Mouse (Mus musculus): ENCODE results near the gene Naip5.
A peak's percentile ranks its signal among the peaks of the same experiment; 100 is the strongest.
"Not testable (repeated sequence)": the region's sequence is repeated elsewhere in the genome, so short reads cannot be mapped to it uniquely, and the experiment has no call there.

Naip5 gene

GRCm38 (mm10) chr13:100246223-100246622 is at the start of gene Naip5:
Gene Naip5, minus strand, starts transcription at chr13:100246323.
- not testable (repeated sequence) for DNase-seq (ENCODE audit: low spot score)

- DNase-seq (ENCODE audit: low spot score), result no peak
Measured at GRCm38 (mm10) chr13:100284611-100285010, 38.5 kb upstream of the Naip5 start.

- DNase-seq (ENCODE audit: low spot score), result not testable (repeated sequence)
Measured at GRCm38 (mm10) chr13:100271474-100272132, 25.5 kb upstream of the Naip5 start.

GRCm38 (mm10) chr13:100256996-100257395 is 10.9 kb upstream of the Naip5 start:
- not testable (repeated sequence) for DNase-seq (ENCODE audit: low spot score)

- not testable (repeated sequence) for DNase-seq (ENCODE audit: low spot score)
Measured at GRCm38 (mm10) chr13:100255925-100256324, 9.8 kb upstream of the Naip5 start.

GRCm38 (mm10) chr13:100251897-100252296 is 5.8 kb upstream of the Naip5 start:
- DNase-seq (ENCODE audit: low spot score), result not testable (repeated sequence)

- DNase-seq (ENCODE audit: low spot score), result not testable (repeated sequence)
Measured at GRCm38 (mm10) chr13:100246896-100247519, 885 bp upstream of the Naip5 start.

GRCm38 (mm10) chr13:100243702-100244101 is 2.4 kb downstream of the Naip5 start:
- DNase-seq (ENCODE audit: low spot score), result no peak

- not testable (repeated sequence) for DNase-seq (ENCODE audit: low spot score)
Measured at GRCm38 (mm10) chr13:100213683-100214082, 32.4 kb downstream of the Naip5 start.

GRCm38 (mm10) chr13:100210540-100210939 is 35.6 kb downstream of the Naip5 start:
- peak; percentile 7 for DNase-seq (ENCODE audit: low spot score)

- DNase-seq (ENCODE audit: low spot score), result peak; percentile 8
Measured at GRCm38 (mm10) chr13:100203319-100203718, 42.8 kb downstream of the Naip5 start.

GRCm38 (mm10) chr13:100201659-100202333 is 44.3 kb downstream of the Naip5 start, which contains the start of gene Naip2:
Gene Naip2, minus strand, starts transcription at chr13:100202092.
- peak; percentile 4 for DNase-seq (ENCODE audit: low spot score)

GRCm38 (mm10) chr13:100200778-100201177 is 45.3 kb downstream of the Naip5 start:
- DNase-seq (ENCODE audit: low spot score), result no peak

GRCm38 (mm10) chr13:100195421-100195820 is 50.7 kb downstream of the Naip5 start:
- no peak for DNase-seq (ENCODE audit: low spot score)

- DNase-seq (ENCODE audit: low spot score), result peak; percentile 16
Measured at GRCm38 (mm10) chr13:100183111-100183510, 63.0 kb downstream of the Naip5 start.

GRCm38 (mm10) chr13:100174360-100174759 is 71.8 kb downstream of the Naip5 start:
- DNase-seq (ENCODE audit: low spot score), result not testable (repeated sequence)

GRCm38 (mm10) chr13:100166378-100166777 is 79.7 kb downstream of the Naip5 start:
- not testable (repeated sequence) for DNase-seq (ENCODE audit: low spot score)

- not testable (repeated sequence) for DNase-seq (ENCODE audit: low spot score)
Measured at GRCm38 (mm10) chr13:100162467-100162866, 83.7 kb downstream of the Naip5 start.

Measured in lung, postnatal 25 days (tissue).